Mouse (Mus musculus): ENCODE data around the gene Tubd1. TPM values are rescaled to one million over a fixed set of nuclear protein-coding genes. Genes with fewer than 3 reads are reported as not detected.

The Tubd1 gene
- polyA plus RNA-seq, 1 experiment from 2014 or later, result 9.6 TPM

- Histone ChIP-seq H3K9me3 (no peaks in the 10 kb centered on the region), H3K27ac (replicated peaks) (no peak overlapping the region), H3K27me3 (no peaks in the 10 kb centered on the region), H3K4me3 (no peak overlapping the region), H3K36me3 (peaks cover 22% of the 10 kb centered on the region), H3K4me2 (replicated peaks) (no peak overlapping the region), H3K4me1 (no peaks in the 10 kb centered on the region), H3K9ac (replicated peaks) (no peak overlapping the region)
- WGBS, result 95% methylated on average over 5 of the region's 5 CpGs
- ATAC-seq (ENCODE audit: low FRiP score, low read depth), result no peak
These were observed 10.4 kb upstream of the Tubd1 start for GRCm38 (mm10) chr11:86534201-86534910.

DNA sequence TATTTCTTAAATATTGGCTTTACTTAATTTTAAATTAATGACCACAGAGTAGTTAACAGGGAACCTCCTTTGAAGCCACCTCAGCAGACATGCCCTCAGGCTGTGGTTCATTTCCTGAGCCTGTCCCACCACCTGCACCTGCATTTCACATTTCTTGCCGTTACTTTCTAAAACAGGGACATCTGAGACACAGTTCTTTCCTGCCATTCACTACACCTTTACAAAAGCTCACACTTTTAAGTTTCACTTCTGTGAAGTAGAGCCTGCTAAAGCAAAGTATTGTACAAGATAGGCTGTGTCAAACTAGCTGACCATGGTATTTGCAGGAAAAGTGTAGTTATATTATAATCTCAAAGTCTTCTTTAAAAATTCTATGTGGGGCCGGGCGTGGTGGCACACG is 6.0 kb upstream of the Tubd1 start:
- no peak for ATAC-seq (ENCODE audit: low FRiP score, low read depth)
- WGBS, result 96% methylated on average over 4 of the region's 4 CpGs
- no peaks in the 10 kb centered on the region for H3K9me3 ChIP-seq
- H3K27me3 ChIP-seq, result no peaks in the 10 kb centered on the region
- H3K27ac ChIP-seq (replicated peaks), result no peak overlapping the region
- no peak overlapping the region for H3K4me2 ChIP-seq (replicated peaks)
- no peaks in the 10 kb centered on the region for H3K36me3 ChIP-seq
- H3K4me1 ChIP-seq, result peaks cover 13% of the 10 kb centered on the region
- no peak overlapping the region for H3K4me3 ChIP-seq
- H3K9ac ChIP-seq (replicated peaks), result no peak overlapping the region

DNA sequence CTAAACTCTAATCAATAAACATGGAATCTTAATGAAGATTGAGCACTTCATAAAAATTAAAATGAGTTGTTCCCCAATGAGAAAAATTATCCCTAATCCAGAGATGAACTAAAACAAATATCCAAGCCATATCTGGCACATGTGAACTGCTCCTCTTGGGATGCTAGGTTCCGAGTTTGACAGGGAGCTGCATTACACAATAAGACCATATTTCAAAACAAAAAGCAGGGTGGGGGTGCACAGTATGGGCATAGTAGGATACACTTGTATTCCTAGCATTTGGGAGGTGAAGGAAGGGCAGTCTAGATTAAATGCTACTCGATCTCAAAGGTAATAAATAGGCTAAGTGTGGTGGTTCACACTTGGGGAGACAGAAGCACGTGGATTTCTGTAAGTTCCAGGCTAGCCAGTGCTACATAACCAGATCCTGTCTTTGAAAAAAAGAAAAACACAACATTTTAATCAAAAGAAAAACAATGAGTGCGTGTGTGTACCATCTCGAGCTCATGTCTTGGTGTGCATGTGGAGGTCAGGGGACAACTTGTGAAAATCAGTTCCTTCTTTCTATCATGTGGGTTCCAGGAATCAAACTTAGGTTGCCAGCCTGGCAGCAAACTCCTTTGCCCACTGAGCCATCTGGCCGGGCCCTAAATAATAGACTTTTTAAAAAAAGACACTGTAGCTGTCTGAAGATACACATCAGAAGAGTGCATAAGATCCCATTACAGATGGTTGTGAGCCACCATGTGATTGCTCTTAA is 4.9 kb upstream of the Tubd1 start:
- Histone ChIP-seq H3K4me1 (peaks cover 14% of the 10 kb centered on the region), H3K36me3 (no peaks in the 10 kb centered on the region), H3K9me3 (no peaks in the 10 kb centered on the region), H3K27ac (replicated peaks) (no peak overlapping the region), H3K4me3 (no peak overlapping the region), H3K9ac (replicated peaks) (no peak overlapping the region), H3K4me2 (replicated peaks) (no peak overlapping the region), H3K27me3 (no peaks in the 10 kb centered on the region)
- 98% methylated on average over 6 of the region's 6 CpGs for WGBS
- ATAC-seq (ENCODE audit: low FRiP score, low read depth), result no peak

DNA sequence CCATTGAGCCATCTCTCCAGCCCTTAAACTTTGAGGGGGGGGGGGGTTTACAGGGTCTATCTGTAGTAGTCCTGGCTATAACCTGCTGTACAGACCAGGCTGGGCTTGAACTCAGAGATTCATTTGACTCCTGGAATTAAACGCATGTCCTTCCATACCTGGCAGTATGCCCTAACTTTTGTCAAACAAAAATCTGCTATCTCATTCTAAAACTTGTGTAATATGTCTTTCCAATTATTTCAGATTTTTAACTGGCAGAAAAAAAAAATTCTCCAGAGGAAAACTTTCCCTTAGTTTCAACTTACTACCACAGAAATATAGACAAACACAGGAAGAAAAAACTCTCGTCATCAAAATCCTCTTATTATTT is 4.3 kb upstream of the Tubd1 start:
- Histone ChIP-seq H3K36me3 (no peaks in the 10 kb centered on the region), H3K27ac (replicated peaks) (no peak overlapping the region), H3K9me3 (no peaks in the 10 kb centered on the region), H3K9ac (replicated peaks) (no peak overlapping the region), H3K4me2 (replicated peaks) (no peak overlapping the region), H3K4me3 (no peak overlapping the region), H3K27me3 (no peaks in the 10 kb centered on the region), H3K4me1 (peaks cover 14% of the 10 kb centered on the region)
- no peak for ATAC-seq (ENCODE audit: low FRiP score, low read depth)
- 96% methylated on average over 2 of the region's 2 CpGs for WGBS

DNA sequence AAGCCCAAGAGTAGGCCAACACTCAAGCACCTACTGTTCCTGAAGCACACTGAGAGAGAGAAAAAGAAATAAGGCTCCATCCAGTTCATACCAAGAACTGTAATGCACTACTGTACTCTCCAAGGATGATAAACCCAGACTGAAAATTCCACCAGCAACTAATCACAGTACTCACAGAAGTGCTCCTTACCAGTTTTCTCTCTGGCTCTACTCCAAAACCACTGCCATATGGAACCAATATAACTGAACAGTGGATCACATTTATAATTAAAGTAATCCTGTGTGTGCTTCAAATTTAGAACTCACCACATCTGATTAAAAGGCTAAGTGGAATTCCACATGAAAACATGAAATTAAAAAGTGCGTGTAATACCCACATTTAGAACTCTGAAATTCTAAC is 1.9 kb upstream of the Tubd1 start:
- peaks cover 14% of the 10 kb centered on the region for H3K4me1 ChIP-seq

DNA sequence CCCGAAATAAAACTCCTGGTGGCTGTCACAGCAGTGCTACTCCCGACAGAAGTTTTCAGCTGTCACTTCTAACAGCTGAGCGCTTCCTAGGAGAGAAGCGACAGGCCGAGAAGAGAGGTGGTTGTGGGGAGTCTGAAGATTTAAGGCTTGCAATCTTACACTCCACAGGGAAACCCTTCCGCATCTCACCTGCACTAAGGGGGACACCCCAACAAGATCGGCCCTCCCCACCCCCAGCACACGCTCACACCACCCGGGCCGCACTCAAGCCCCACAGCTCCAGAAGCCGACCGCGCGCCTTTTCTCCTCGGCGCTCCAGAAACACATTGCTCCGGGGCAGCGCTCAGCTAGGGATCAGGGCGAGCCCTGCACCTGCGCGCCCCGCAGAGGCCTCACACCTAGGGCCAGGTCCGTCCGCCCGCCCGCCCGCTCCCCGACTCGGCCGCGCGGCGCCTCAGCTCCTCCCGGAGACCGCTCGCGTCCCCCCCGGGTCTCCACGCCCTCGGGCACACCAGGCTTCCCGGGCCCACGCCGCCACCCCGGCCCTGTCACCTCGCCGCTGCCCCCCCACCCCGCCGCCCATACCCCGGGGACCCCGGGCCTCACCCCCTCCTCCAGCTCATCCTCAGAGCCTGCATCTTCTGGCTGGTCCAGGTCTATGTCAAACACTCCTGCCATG is 692 bp upstream of the Tubd1 start:
- peak; percentile 77 for ATAC-seq (ENCODE audit: low FRiP score, low read depth)
- peak overlapping the region; percentile 87 for H3K4me3 ChIP-seq
- peaks cover 14% of the 10 kb centered on the region for H3K4me1 ChIP-seq
- H3K36me3 ChIP-seq, result no peaks in the 10 kb centered on the region
- WGBS, result under 1% methylated on average over 43 of the region's 50 CpGs
- peak overlapping the region; percentile 87 for H3K4me2 ChIP-seq (replicated peaks)
- H3K27me3 ChIP-seq, result no peaks in the 10 kb centered on the region
- peak overlapping the region; percentile 92 for H3K9ac ChIP-seq (replicated peaks)
- H3K9me3 ChIP-seq, result no peaks in the 10 kb centered on the region
- H3K27ac ChIP-seq (replicated peaks), result peak overlapping the region; percentile 76

More for the DNA sequence above, 1.9 kb upstream of the Tubd1 start:
- H3K36me3 ChIP-seq, result no peaks in the 10 kb centered on the region
- 96% methylated on average over 1 of the region's 1 CpGs for WGBS
- no peak overlapping the region for H3K27ac ChIP-seq (replicated peaks)
- H3K4me3 ChIP-seq, result no peak overlapping the region
- H3K27me3 ChIP-seq, result no peaks in the 10 kb centered on the region
- no peak overlapping the region for H3K4me2 ChIP-seq (replicated peaks)
- H3K9ac ChIP-seq (replicated peaks), result no peak overlapping the region
- H3K9me3 ChIP-seq, result no peaks in the 10 kb centered on the region
- ATAC-seq (ENCODE audit: low FRiP score, low read depth), result no peak

DNA sequence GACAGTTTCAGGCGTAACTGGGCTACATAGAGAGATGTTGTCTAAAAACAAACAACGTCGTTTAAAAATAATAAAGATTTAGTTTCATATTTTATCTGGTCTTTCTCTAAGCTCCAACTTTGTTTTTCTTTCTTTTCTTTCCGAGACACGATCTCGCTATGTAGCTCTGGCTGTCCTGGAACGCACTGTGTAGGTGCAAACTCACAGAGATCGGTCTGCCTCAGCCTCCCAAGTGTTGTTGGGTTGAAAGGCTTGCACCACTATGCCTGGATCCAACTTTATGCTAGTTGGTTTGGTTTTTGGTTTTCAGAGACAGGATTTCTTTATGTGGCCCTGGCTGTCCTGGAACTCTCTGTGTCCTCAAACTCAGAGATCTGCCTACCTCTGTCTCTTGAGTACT is 765 bp downstream of the Tubd1 start:
- peak overlapping the region; percentile 60 for H3K4me2 ChIP-seq (replicated peaks)
- H3K9ac ChIP-seq (replicated peaks), result peak overlapping the region; percentile 51; the same call in 1 of the 2 replicates
- 0 out of 2 replicates have a peak, but pooled peaks cover 7% of the 10 kb centered on the region for H3K36me3 ChIP-seq
- H3K27ac ChIP-seq (replicated peaks), result no peak overlapping the region
- WGBS, result 85% methylated on average over 8 of the region's 8 CpGs
- H3K4me1 ChIP-seq, result peaks cover 14% of the 10 kb centered on the region
- ATAC-seq (ENCODE audit: low FRiP score, low read depth), result no peak
- no peaks in the 10 kb centered on the region for H3K9me3 ChIP-seq
- peak overlapping the region; percentile 87 for H3K4me3 ChIP-seq
- H3K27me3 ChIP-seq, result no peaks in the 10 kb centered on the region

DNA sequence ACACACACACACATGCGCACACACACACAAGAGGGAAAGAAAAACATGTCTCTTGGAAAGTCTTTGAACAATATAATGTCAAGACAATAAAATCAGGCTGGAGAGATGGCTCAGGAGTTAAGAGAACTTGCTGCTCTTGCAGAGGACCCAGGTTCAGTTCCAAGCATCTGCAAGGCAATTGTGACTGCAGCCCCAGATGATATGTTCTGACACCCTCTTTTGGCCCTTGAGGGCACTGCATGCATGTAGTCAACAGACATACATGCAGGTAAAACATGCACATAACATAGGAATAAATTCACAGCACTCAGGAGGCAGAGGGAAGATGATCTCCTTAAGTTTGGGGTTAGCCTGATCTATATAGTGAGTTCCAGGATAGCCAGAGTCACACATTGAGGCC is 2.6 kb downstream of the Tubd1 start:
- ATAC-seq (ENCODE audit: low FRiP score, low read depth), result no peak
- H3K4me2 ChIP-seq (replicated peaks), result no peak overlapping the region
- 0 out of 2 replicates have a peak, but pooled peaks cover 7% of the 10 kb centered on the region for H3K36me3 ChIP-seq
- H3K27ac ChIP-seq (replicated peaks), result no peak overlapping the region
- 96% methylated on average over 1 of the region's 1 CpGs for WGBS
- no peaks in the 10 kb centered on the region for H3K27me3 ChIP-seq
- H3K4me1 ChIP-seq, result peaks cover 14% of the 10 kb centered on the region
- H3K9me3 ChIP-seq, result no peaks in the 10 kb centered on the region
- no peak overlapping the region for H3K9ac ChIP-seq (replicated peaks)
- H3K4me3 ChIP-seq, result no peak overlapping the region

- H3K27ac ChIP-seq (replicated peaks), result no peak overlapping the region
- no peaks in the 10 kb centered on the region for H3K4me1 ChIP-seq
- H3K9me3 ChIP-seq, result no peaks in the 10 kb centered on the region
- WGBS, result 86% methylated on average over 6 of the region's 6 CpGs
- H3K9ac ChIP-seq (replicated peaks), result no peak overlapping the region
- no peak overlapping the region for H3K4me2 ChIP-seq (replicated peaks)
- H3K36me3 ChIP-seq, result 0 out of 2 replicates have a peak, but pooled peaks cover 24% of the 10 kb centered on the region
- ATAC-seq (ENCODE audit: low FRiP score, low read depth), result no peak
- H3K4me3 ChIP-seq, result no peak overlapping the region
- no peaks in the 10 kb centered on the region for H3K27me3 ChIP-seq
These were observed 8.7 kb downstream of the Tubd1 start for GRCm38 (mm10) chr11:86553525-86553924.

GRCm38 (mm10) chr11:86558258-86558657 is 13.5 kb downstream of the Tubd1 start:
- WGBS, result 85% methylated on average over 4 of the region's 4 CpGs
- no peak overlapping the region for H3K27ac ChIP-seq (replicated peaks)
- no peaks in the 10 kb centered on the region for H3K9me3 ChIP-seq
- H3K4me2 ChIP-seq (replicated peaks), result no peak overlapping the region
- no peak for ATAC-seq (ENCODE audit: low FRiP score, low read depth)
- no peak overlapping the region for H3K9ac ChIP-seq (replicated peaks)
- H3K27me3 ChIP-seq, result no peaks in the 10 kb centered on the region
- peaks cover 23% of the 10 kb centered on the region; the same call in 1 of the 2 replicates for H3K36me3 ChIP-seq
- H3K4me3 ChIP-seq, result no peak overlapping the region
- no peaks in the 10 kb centered on the region for H3K4me1 ChIP-seq

DNA sequence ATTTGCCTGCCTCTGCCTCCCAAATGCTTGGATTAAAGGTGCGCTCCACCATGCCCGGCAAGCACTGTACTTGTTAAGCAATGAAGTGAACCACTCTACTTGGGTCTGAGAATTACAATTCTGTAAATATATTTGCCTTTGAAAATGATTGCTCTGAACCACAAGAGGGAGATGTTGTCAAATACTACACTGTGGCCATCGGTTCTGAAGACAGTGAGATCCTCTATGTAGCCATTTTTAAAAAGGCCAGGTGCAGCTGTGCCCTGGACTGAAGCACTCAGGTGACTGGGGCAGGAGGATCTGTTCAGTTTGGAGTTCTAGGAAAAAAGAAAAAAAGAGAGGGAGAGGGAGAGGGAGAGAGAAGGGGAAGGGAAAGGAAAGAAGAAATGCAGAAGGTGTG is 23.6 kb downstream of the Tubd1 start:
- no peak overlapping the region for H3K27ac ChIP-seq (replicated peaks)
- no peak overlapping the region for H3K9ac ChIP-seq (replicated peaks)
- H3K4me3 ChIP-seq, result no peak overlapping the region
- 78% methylated on average over 3 of the region's 3 CpGs for WGBS
- H3K9me3 ChIP-seq, result no peaks in the 10 kb centered on the region
- H3K4me2 ChIP-seq (replicated peaks), result no peak overlapping the region
- H3K4me1 ChIP-seq, result no peaks in the 10 kb centered on the region
- H3K27me3 ChIP-seq, result no peaks in the 10 kb centered on the region
- ATAC-seq (ENCODE audit: low FRiP score, low read depth), result no peak
- H3K36me3 ChIP-seq, result 0 out of 2 replicates have a peak, but pooled peaks cover 3% of the 10 kb centered on the region

GRCm38 (mm10) chr11:86570261-86570746 is 25.5 kb downstream of the Tubd1 start:
- Histone ChIP-seq H3K27ac (replicated peaks) (no peak overlapping the region), H3K9me3 (no peaks in the 10 kb centered on the region), H3K4me3 (no peak overlapping the region), H3K4me1 (no peaks in the 10 kb centered on the region), H3K36me3 (0 out of 2 replicates have a peak, but pooled peaks cover 3% of the 10 kb centered on the region), H3K4me2 (replicated peaks) (no peak overlapping the region), H3K9ac (replicated peaks) (no peak overlapping the region), H3K27me3 (no peaks in the 10 kb centered on the region)
- 76% methylated on average over 9 of the region's 9 CpGs for WGBS
- no peak for ATAC-seq (ENCODE audit: low FRiP score, low read depth)
